Mouse (Mus musculus) heart, embryonic 15.5 days (tissue): ENCODE data around the gene Bbs7. TPM values are rescaled to one million over a fixed set of nuclear protein-coding genes. Genes with fewer than 3 reads are reported as not detected.
A peak's percentile ranks its signal among the peaks of the same experiment; 100 is the strongest.
"Not testable (repeated sequence)": the region's sequence is repeated elsewhere in the genome, so short reads cannot be mapped to it uniquely, and the experiment has no call there.

Experiments
- ATAC-seq: fragments of 200-750 bp; cut with Nextera tagmentation; replicated peaks from 2 replicates; pipeline ENCODE4 v1.8.0; 2017; ENCODE audit warnings: low read depth, moderate TSS enrichment; ENCODE audit not compliant: insufficient number of reproducible peaks, insufficient read depth, low FRiP score
- H3K27ac ChIP-seq: fragments of 300-500 bp; sonication (generic); 2 replicates; pipeline ENCODE4 v1.5.1; 2015; ENCODE audit warnings: mild to moderate bottlenecking, inconsistent platforms
- H3K27me3 ChIP-seq: fragments of 300-500 bp; sonication (generic); 2 replicates; pipeline ENCODE4 v1.6.1; 2015; ENCODE audit warnings: inconsistent platforms
- H3K36me3 ChIP-seq: fragments of 300-500 bp; sonication (generic); 2 replicates; pipeline ENCODE4 v1.6.1; 2015; ENCODE audit warnings: mild to moderate bottlenecking, inconsistent platforms
- H3K4me1 ChIP-seq: fragments of 300-500 bp; sonication (generic); replicated peaks from 2 replicates; pipeline ENCODE4 v1.6.1; 2015; ENCODE audit warnings: inconsistent platforms
- H3K4me2 ChIP-seq: fragments of 300-500 bp; sonication (generic); 2 replicates; pipeline ENCODE4 v1.6.1; 2015; ENCODE audit warnings: inconsistent platforms, mild to moderate bottlenecking, moderate library complexity
- H3K4me3 ChIP-seq: fragments of 300-500 bp; sonication (generic); 2 replicates; pipeline ENCODE4 v1.5.1; 2015; ENCODE audit warnings: mild to moderate bottlenecking, inconsistent platforms
- H3K9ac ChIP-seq: fragments of 300-500 bp; sonication (generic); 2 replicates; pipeline ENCODE4 v1.6.1; 2015; ENCODE audit warnings: mild to moderate bottlenecking, inconsistent platforms
- H3K9me3 ChIP-seq: fragments of 300-500 bp; sonication (generic); replicated peaks from 2 replicates; pipeline ENCODE4 v1.6.1; 2016; ENCODE audit warnings: inconsistent platforms
- WGBS: fragments of 180-500 bp; shearing (Covaris S2); methylation state at CpG from one replicate; pipeline ENCODE4 v1.1.7; 2015; ENCODE audit warnings: mixed read lengths; 5-methylcytosine and 5-hydroxymethylcytosine counted together
- polyA plus RNA-seq: library from polyadenylated mRNA; unstranded; fragments of >200 nt; fragmentation: Nextera tagmentation; extraction: Ambion mirVana; gene quantifications from 2 replicates; pipeline ENCODE4 v1.2.1, GENCODE M21; 2015

The Bbs7 gene
- polyA plus RNA-seq, 1 experiment from 2014 or later: 9.4 TPM

DNA sequence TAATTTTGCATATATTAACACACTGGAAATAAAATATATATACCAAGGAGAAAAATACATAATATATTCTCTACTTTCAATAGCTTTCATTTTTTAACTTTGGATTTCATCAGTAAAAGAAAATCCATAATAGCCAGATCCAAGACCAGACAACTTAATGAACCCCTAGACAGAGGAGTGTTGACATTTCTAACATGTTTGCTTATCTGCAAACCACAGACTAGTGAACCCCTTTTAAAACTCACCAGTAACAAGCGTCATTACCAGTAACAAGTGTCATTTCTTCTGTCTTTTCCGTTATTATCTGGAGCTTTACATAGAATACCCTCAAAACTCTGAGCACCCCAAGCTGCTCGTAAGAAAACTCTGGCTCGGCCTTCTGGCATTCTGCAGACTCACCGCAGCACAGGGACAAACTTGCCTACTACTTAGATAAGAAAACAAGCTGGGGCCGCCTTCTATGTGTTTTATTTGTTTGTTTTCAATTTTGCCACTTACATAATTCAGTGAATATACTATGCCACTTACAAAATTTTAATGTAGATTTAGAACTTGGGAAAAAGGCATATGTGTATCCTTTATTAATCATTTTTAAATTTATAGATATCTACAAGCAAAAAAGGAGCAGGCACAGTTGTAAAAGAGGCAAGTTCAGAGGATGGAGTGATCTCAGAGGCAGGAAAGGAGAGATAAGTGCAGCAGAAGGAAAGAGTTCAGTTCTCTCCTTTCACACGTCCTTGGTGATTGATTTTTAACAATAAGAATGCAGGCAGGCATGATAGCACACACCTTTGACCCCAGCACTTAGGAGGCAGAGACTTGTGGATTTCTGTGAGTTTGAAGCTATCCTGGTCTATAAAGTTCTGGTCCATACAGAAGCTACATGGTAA lies 7.1 kb downstream of the Bbs7 start:
- H3K27me3 ChIP-seq: no peaks in the 10 kb centered on the region
- H3K9ac ChIP-seq: no peak overlapping the region
- no peak for ATAC-seq
- no peak overlapping the region for H3K4me3 ChIP-seq
- H3K9me3 ChIP-seq: no peaks in the 10 kb centered on the region
- no peak overlapping the region for H3K4me2 ChIP-seq
- no peaks in the 10 kb centered on the region for H3K4me1 ChIP-seq
- H3K27ac ChIP-seq: no peak overlapping the region
- WGBS: 44% methylated on average over 7 of the region's 7 CpGs
- H3K36me3 ChIP-seq: no peaks in the 10 kb centered on the region; the same call in 1 of the 2 replicates

DNA sequence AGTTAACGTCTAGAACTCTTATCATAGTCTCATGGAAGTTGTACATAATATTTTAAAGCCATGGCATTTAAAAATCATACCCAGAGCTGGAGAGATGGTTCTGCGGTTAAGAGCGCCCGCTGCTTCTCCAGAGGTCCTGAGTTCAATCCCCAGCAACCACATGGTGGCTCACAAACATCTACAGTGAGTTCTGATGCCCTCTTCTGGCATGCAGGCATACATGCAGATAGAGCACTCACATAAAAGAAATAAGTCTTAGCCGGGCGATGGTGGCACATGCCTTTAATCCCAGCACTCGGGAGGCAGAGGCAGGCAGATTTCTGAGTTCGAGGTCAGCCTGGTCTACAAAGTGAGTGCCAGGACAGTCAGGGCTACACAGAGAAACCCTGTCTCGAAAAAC lies 13.5 kb downstream of the Bbs7 start:
- not testable (repeated sequence) for H3K4me1 ChIP-seq, ATAC-seq, H3K9me3 ChIP-seq, H3K27ac ChIP-seq, H3K4me2 ChIP-seq, H3K4me3 ChIP-seq, H3K36me3 ChIP-seq, H3K9ac ChIP-seq, H3K27me3 ChIP-seq
- WGBS: 89% methylated on average over 9 of the region's 9 CpGs

DNA sequence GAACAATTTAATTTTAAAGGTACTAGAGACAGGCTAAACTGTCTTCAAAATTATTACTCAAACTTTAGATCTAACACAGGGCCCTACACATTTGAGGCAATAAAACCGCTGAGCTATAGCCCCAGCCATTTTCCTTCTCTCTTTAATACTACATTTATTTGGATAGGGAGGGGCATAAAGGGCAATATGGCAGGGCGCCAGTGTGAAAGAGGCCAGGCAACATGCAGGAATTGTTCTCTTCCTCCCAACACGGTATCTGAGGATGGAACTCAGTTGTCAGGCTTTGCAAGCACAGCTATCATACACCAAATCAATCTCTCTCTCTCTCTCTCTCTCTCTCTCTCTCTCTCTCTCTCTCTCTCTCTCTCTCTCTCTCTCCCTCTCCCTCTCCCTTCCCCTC lies 14.5 kb downstream of the Bbs7 start:
- 64% methylated on average over 3 of the region's 3 CpGs for WGBS
- ATAC-seq: no peak
- Histone ChIP-seq H3K9ac (no peak overlapping the region), H3K27me3 (no peaks in the 10 kb centered on the region), H3K4me2 (no peak overlapping the region), H3K4me3 (no peak overlapping the region), H3K27ac (no peak overlapping the region), H3K4me1 (no peaks in the 10 kb centered on the region), H3K36me3 (no peaks in the 10 kb centered on the region), H3K9me3 (no peaks in the 10 kb centered on the region)

DNA sequence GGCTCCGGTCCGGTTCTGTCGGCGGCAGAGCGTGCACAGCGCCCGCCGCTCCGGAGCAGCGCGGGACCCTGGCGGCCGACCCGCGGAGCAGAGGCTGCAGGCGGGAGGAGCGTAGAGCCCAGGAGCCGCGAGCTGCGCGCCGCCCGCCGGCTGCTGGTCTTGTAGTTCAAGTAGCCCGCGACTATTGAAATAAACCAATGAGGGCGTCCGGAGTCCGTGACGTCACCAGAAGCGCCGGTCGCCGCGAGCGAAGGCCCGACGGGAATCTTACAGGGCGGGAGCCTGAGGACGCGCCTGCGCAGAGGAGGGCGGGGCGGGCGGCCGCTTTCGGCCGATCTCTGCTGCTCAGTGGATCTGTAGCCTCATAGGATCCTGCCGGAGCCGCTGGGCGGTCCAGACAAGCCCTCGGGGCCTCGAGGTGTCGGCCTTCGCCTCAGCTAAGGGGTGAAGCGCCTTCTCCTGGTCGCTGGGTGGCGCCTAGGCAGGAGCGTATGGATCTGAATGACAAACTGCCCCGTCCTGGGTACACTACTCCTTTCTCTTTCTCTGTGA lies 41.4 kb downstream of the Bbs7 start, which contains the start of gene Ccna2:
TSS of gene Ccna2 (minus strand) at position 324 of the 552 bp plus-strand sequence.
- WGBS: under 1% methylated on average over 60 of the region's 60 CpGs
- Histone ChIP-seq H3K4me3 (peak within 1 kb of the TSS; percentile 97), H3K4me2 (peak within 1 kb of the TSS; percentile 96), H3K27ac (peak within 1 kb of the TSS; percentile 80), H3K4me1 (peaks cover 22% of the 10 kb centered on the region), H3K9me3 (no peaks in the 10 kb centered on the region), H3K9ac (peak within 1 kb of the TSS; percentile 85), H3K36me3 (peaks cover 28% of the 10 kb centered on the region), H3K27me3 (no peaks in the 10 kb centered on the region)
- peak; percentile 100 for ATAC-seq

DNA sequence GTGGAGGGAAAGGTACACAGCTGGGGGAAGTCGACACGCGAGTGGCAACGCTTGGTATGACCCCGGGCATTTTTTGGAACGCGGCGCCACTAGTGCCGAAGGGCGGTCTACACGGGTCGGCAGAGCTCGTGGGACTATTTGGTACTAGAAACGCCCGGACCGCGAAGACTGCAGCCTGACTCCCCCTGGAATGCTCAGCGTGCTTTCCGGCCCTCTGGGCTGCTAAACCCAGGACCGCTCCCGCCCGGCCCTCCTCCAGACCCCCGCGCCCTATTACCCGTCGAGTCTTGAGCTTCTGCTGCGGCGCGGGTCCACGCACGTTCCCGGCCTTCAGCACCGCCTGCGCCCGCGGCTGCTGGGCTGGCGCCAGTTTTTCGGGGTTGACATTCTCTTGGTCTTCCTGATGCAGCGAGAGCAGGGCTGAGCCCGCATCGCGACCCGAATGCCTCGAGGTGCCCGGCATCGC lies 41.9 kb downstream of the Bbs7 start:
- Histone ChIP-seq H3K36me3 (peaks cover 33% of the 10 kb centered on the region), H3K9ac (peak overlapping the region; percentile 85), H3K27ac (peak overlapping the region; percentile 79), H3K27me3 (no peaks in the 10 kb centered on the region), H3K9me3 (no peaks in the 10 kb centered on the region), H3K4me2 (peak overlapping the region; percentile 96), H3K4me1 (peaks cover 22% of the 10 kb centered on the region), H3K4me3 (peak overlapping the region; percentile 97)
- WGBS: under 1% methylated on average over 46 of the region's 46 CpGs
- ATAC-seq: no peak; the same call in 1 of the 2 replicates

DNA sequence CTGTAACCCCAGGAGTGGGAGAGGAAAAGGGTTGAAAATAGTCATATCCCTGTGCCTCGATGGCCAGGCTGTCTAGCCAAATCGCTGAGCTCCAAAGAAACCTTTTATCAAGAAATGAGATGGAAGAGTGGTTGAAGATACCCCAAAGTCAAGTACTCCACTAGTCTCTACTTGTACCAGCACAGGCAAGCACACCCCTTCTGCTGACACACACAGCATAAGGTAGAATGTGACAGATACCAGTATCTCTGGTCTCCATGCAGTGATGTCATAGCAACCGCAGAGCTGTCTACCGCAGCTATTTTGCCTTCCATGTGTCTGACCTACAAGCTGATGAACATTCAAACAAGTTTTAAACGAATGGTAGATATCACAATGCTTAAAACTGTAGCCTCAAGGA lies 43.4 kb downstream of the Bbs7 start:
- no peaks in the 10 kb centered on the region for H3K27me3 ChIP-seq
- no peak overlapping the region for H3K27ac ChIP-seq
- H3K4me1 ChIP-seq: peaks cover 22% of the 10 kb centered on the region
- peaks cover 46% of the 10 kb centered on the region for H3K36me3 ChIP-seq
- H3K4me2 ChIP-seq: peak overlapping the region; percentile 96
- H3K9me3 ChIP-seq: no peaks in the 10 kb centered on the region
- 62% methylated on average over 5 of the region's 5 CpGs for WGBS
- H3K4me3 ChIP-seq: peak overlapping the region; percentile 97
- peak overlapping the region; percentile 85; the same call in 1 of the 2 replicates for H3K9ac ChIP-seq
- no peak for ATAC-seq

DNA sequence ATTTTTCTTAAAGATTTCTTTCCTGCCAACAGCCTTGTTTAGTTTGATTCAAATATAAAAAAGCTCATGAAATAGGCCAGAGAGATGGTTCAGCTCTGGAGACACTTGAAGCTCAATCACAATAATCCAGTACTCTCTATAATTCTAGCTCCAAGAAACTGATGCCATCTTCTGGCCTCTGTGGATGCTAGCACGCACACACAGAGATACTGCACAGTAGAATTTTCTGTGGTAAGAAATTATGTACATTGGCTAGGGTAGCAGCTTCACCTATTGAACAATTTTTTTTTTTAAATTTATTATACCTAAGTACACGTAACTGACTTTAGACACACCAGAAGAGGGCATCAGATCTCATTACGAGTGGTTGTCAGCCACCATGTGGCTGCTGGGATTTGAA lies 49.6 kb downstream of the Bbs7 start:
- Histone ChIP-seq H3K4me2 (no peak overlapping the region), H3K4me1 (no peaks in the 10 kb centered on the region), H3K9me3 (no peaks in the 10 kb centered on the region), H3K36me3 (peaks cover 87% of the 10 kb centered on the region), H3K4me3 (no peak overlapping the region), H3K27me3 (no peaks in the 10 kb centered on the region), H3K27ac (no peak overlapping the region), H3K9ac (no peak overlapping the region)
- no peak for ATAC-seq
- 87% methylated on average over 3 of the region's 3 CpGs for WGBS

DNA sequence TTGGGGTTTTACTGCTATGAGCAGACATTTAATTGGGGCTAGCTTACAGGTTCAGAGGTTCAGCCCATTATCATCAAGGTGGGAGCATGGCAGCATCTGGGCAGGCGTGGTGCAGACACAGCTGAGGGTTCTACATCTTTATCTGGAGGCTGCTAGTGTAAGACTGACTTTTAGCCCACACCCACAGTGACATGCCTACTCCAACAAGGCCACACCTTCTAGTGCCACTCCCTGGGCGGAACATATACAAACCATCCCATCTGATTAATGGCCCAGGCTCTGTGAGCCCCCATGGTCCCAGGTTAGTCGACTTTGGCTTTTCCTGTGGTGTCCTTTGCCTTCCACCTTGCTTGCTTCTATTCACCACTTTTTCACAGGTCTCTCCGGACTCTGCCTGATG lies 53.7 kb downstream of the Bbs7 start:
- WGBS: 82% methylated on average over 4 of the region's 4 CpGs
- Histone ChIP-seq H3K4me1 (no peaks in the 10 kb centered on the region), H3K27ac (no peak overlapping the region), H3K27me3 (no peaks in the 10 kb centered on the region), H3K4me3 (no peak overlapping the region), H3K36me3 (peaks cover 88% of the 10 kb centered on the region), H3K9ac (no peak overlapping the region), H3K9me3 (no peaks in the 10 kb centered on the region), H3K4me2 (no peak overlapping the region)
- no peak for ATAC-seq

DNA sequence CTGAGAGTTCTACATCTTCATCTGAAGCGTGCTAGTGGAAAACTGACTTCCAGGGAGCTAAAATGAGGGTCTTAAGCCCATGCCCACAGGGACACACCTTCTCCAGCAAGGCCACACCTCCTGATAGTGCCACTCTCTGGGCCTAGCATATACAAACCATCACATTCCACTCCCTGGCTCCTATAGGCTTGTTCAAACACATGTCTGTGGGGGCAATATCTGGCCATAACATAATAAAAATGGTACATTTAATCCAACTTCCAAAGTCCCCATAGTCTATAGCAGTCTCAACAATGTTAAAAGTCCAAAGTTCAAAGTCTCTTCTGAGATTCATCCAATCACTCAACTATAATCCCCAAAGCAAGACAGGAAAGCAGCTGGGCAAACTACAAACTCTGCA lies 55.7 kb downstream of the Bbs7 start:
- ATAC-seq: no peak
- Histone ChIP-seq H3K4me3 (no peak overlapping the region), H3K9me3 (no peaks in the 10 kb centered on the region), H3K4me1 (0 out of 2 replicates have a peak, but pooled peaks cover 2% of the 10 kb centered on the region), H3K4me2 (no peak overlapping the region), H3K36me3 (peaks cover 69% of the 10 kb centered on the region), H3K27me3 (no peaks in the 10 kb centered on the region), H3K27ac (no peak overlapping the region), H3K9ac (no peak overlapping the region)
- WGBS: 88% methylated on average over 1 of the region's 1 CpGs

DNA sequence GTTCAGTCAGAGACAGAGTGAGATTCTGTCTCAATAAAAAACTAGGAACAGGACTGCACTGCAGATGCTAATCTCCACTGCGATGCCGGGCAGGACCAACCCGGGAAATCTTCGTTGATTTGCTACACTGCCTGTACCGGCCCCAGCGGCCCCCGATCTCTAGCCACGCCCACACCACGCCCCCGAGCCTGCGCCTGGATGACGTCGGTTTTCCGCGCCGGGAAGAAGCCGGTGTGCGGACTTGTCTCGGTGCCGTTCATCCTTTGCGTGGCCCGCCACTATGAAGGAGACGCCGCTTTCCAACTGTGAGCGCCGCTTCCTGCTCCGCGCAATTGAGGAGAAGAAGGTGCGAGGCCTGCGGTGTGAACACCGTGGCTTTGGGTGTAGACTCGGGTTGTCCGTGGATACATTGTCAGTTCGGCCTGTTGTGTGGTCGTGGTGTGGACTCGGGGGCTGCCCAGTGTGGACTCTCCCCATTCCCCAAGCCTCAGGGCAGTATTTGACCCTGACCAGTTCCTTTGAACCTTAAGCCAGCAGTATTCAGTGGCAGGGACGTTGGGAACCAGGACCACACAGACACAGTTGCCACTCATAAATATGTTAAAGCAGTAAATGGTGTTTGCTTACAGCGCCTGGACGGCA lies 60.8 kb downstream of the Bbs7 start, which contains the start of gene Exosc9:
TSS of gene Exosc9 (plus strand) at position 201 of the 642 bp plus-strand sequence.
- Histone ChIP-seq H3K9ac (peak within 1 kb of the TSS; percentile 71), H3K36me3 (peaks cover 28% of the 10 kb centered on the region), H3K4me2 (peak within 1 kb of the TSS; percentile 85), H3K27me3 (no peaks in the 10 kb centered on the region), H3K27ac (peak within 1 kb of the TSS; percentile 48; the same call in 1 of the 2 replicates), H3K9me3 (no peaks in the 10 kb centered on the region), H3K4me1 (peaks cover 9% of the 10 kb centered on the region; the same call in 1 of the 2 replicates), H3K4me3 (peak within 1 kb of the TSS; percentile 84)
- WGBS: under 1% methylated on average over 39 of the region's 39 CpGs
- ATAC-seq: peak; percentile 90

DNA sequence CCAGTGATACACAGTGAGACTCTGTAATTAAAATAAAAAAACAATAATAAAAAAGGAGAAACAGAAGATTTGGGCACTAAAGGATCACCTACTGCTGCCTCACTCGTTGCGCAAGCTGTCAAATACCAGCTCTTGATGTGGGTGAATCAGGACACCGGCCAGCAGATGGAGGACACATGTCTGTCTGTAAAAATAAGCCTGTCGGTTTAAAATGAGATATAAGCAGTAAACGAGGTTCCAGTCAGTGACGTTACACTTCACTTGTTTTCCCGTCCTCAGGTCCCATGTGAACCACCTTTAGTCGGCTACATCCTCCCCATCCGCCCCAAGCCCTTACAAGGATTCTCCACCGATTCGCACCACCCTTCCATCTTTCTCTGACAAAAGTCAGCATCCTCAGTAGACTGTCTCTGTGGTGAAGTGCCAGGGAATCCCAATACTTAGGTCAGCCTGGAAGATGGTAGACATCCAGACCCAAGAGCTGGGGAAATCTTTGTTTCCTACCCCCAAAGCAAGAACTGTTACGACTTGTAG lies 61.4 kb downstream of the Bbs7 start:
- 0 out of 2 replicates have a peak overlapping the region, but pooled peaks have one; percentile 18 for H3K27ac ChIP-seq
- WGBS: 20% methylated on average over 12 of the region's 12 CpGs
- ATAC-seq: peak; percentile 21; the same call in 1 of the 2 replicates
- H3K4me2 ChIP-seq: peak overlapping the region; percentile 85
- H3K27me3 ChIP-seq: no peaks in the 10 kb centered on the region
- H3K9ac ChIP-seq: peak overlapping the region; percentile 71
- peaks cover 9% of the 10 kb centered on the region; the same call in 1 of the 2 replicates for H3K4me1 ChIP-seq
- H3K4me3 ChIP-seq: peak overlapping the region; percentile 84
- no peaks in the 10 kb centered on the region for H3K9me3 ChIP-seq
- H3K36me3 ChIP-seq: peaks cover 22% of the 10 kb centered on the region
